8 mouse cellular contexts compared by ENCODE assay signal in the genomic region with DNA sequence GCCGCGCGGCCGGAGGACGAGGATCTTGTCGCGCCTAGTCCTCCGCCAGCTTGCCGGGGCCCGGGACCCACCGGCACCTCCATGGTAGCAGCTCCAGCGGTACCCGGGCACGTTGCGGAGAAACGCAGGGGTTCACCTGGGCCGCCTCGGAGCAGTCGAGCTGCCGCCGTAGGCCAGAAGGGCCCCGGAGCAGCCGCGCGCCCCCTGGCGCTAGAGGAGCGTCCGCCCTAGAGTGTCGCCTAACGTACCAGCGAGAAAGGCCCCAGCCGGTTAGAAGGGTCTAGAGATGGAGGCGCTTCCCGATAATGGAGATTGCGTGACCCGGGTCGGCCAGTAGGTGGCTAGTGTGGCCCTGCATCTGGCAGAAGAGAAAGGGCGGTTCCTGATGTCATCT. TPM values are rescaled to one million over a fixed set of nuclear protein-coding genes. Genes with fewer than 3 reads are reported as not detected.
DNase-seq lines count a peak whose midpoint lies in the region; ATAC-seq lines count a peak whose summit lies in the region.

A gene (minus strand): TSS at position 184 of the 394 bp plus-strand sequence.

- under 1% methylated on average over 38 of the region's 38 CpGs for WGBS in forebrain, embryonic 11.5 days
- under 1% methylated on average over 38 of the region's 38 CpGs for WGBS in heart, embryonic 16.5 days
- WGBS in liver, embryonic 15.5 days (ENCODE audit: insufficient replicate concordance), result 0% methylated on average over 38 of the region's 38 CpGs
- under 1% methylated on average over 38 of the region's 38 CpGs for WGBS in neural tube, embryonic 12.5 days

- peak within 1 kb of the TSS; percentile 98 for H3K9ac ChIP-seq in forebrain, embryonic 11.5 days (ENCODE audit: low read length)
- peak within 1 kb of the TSS; percentile 100 for H3K9ac ChIP-seq in heart, embryonic 16.5 days (ENCODE audit: low read length)
- peak within 1 kb of the TSS; percentile 98 for H3K9ac ChIP-seq in liver, embryonic 15.5 days
- H3K9ac ChIP-seq in neural tube, embryonic 12.5 days, result peak within 1 kb of the TSS; percentile 91

- H3K4me2 ChIP-seq in forebrain, embryonic 11.5 days (ENCODE audit: low read depth, low read length, severe bottlenecking), result peak within 1 kb of the TSS; percentile 75
- peak within 1 kb of the TSS; percentile 90 for H3K4me2 ChIP-seq in heart, embryonic 16.5 days (ENCODE audit: low read depth, low read length)
- H3K4me2 ChIP-seq in liver, embryonic 15.5 days, result peak within 1 kb of the TSS; percentile 89
- H3K4me2 ChIP-seq in neural tube, embryonic 12.5 days (replicated peaks), result peak within 1 kb of the TSS; percentile 67

- H3K9me3 ChIP-seq in forebrain, embryonic 11.5 days (ENCODE audit: control insufficient read depth, low read length), result no peaks in the 10 kb centered on the region
- H3K9me3 ChIP-seq in heart, embryonic 16.5 days (replicated peaks; ENCODE audit: control insufficient read depth, low read length), result no peaks in the 10 kb centered on the region
- no peaks in the 10 kb centered on the region for H3K9me3 ChIP-seq in liver, embryonic 15.5 days (replicated peaks)
- H3K9me3 ChIP-seq in neural tube, embryonic 12.5 days, result no peaks in the 10 kb centered on the region

- no peaks in the 10 kb centered on the region for H3K36me3 ChIP-seq in forebrain, embryonic 11.5 days (ENCODE audit: control insufficient read depth, insufficient read depth, low read length)
- no peaks in the 10 kb centered on the region for H3K36me3 ChIP-seq in heart, embryonic 16.5 days (ENCODE audit: control insufficient read depth, insufficient read depth)
- no peaks in the 10 kb centered on the region for H3K36me3 ChIP-seq in liver, embryonic 15.5 days (replicated peaks)
- H3K36me3 ChIP-seq in neural tube, embryonic 12.5 days, result peaks cover 9% of the 10 kb centered on the region

- peak; percentile 97 to 98 for DNase-seq in CD8-positive naive resting alpha-beta T cell, adult 2 months (ENCODE audit: low read depth in 2 of 2, low spot score in 2 of 2)
- DNase-seq in c-Kit-positive CD71-negative TER-119-negative erythroid progenitor cells, embryonic 14.5 days (ENCODE audit: low read depth), result peak; percentile 97
- peak; percentile 98 for DNase-seq in forebrain, embryonic 11.5 days (ENCODE audit: low spot score)
- peak; percentile 97 to 98 for DNase-seq in kidney, postnatal 36 days
- DNase-seq in telencephalon, adult 2 months (ENCODE audit: low read depth, low spot score), result peak; percentile 96

- H3K27ac ChIP-seq in forebrain, embryonic 11.5 days (ENCODE audit: low read depth, low read length), result peak within 1 kb of the TSS; percentile 96
- H3K27ac ChIP-seq in heart, embryonic 16.5 days (ENCODE audit: low read length), result peak within 1 kb of the TSS; percentile 100
- H3K27ac ChIP-seq in liver, embryonic 15.5 days (replicated peaks), result peak within 1 kb of the TSS; percentile 98
- peak within 1 kb of the TSS; percentile 96 for H3K27ac ChIP-seq in neural tube, embryonic 12.5 days

- peaks cover 5% of the 10 kb centered on the region; the same call in 1 of the 2 replicates for H3K4me1 ChIP-seq in forebrain, embryonic 11.5 days (replicated peaks; ENCODE audit: control insufficient read depth, insufficient read depth, low read length)
- peaks cover 14% of the 10 kb centered on the region for H3K4me1 ChIP-seq in heart, embryonic 16.5 days (ENCODE audit: control insufficient read depth, insufficient read depth, low read length)
- H3K4me1 ChIP-seq in liver, embryonic 15.5 days (replicated peaks), result peaks cover 21% of the 10 kb centered on the region
- H3K4me1 ChIP-seq in neural tube, embryonic 12.5 days, result peaks cover 11% of the 10 kb centered on the region

- H3K4me3 ChIP-seq in forebrain, embryonic 11.5 days (ENCODE audit: low read depth, low read length), result peak within 1 kb of the TSS; percentile 81
- peak within 1 kb of the TSS; percentile 99 for H3K4me3 ChIP-seq in heart, embryonic 16.5 days (ENCODE audit: low read length)
- peak within 1 kb of the TSS; percentile 100 for H3K4me3 ChIP-seq in liver, embryonic 15.5 days (replicated peaks)
- peak within 1 kb of the TSS; percentile 80 for H3K4me3 ChIP-seq in neural tube, embryonic 12.5 days

- peak; percentile 98 for ATAC-seq in forebrain, embryonic 11.5 days (replicated peaks; ENCODE audit: low FRiP score)
- ATAC-seq in heart, embryonic 16.5 days (replicated peaks; ENCODE audit: extremely low read depth, insufficient read depth, low FRiP score), result peak; percentile 98
- ATAC-seq in liver, embryonic 15.5 days (ENCODE audit: insufficient read depth), result peak; percentile 99
- peak; percentile 97 for ATAC-seq in neural tube, embryonic 12.5 days (ENCODE audit: low FRiP score, low read depth)

- H3K27me3 ChIP-seq in forebrain, embryonic 11.5 days (ENCODE audit: control insufficient read depth, insufficient read depth, low read length), result no peaks in the 10 kb centered on the region
- no peaks in the 10 kb centered on the region for H3K27me3 ChIP-seq in heart, embryonic 16.5 days (ENCODE audit: control insufficient read depth, insufficient read depth, low read length)
- H3K27me3 ChIP-seq in liver, embryonic 15.5 days, result no peaks in the 10 kb centered on the region
- H3K27me3 ChIP-seq in neural tube, embryonic 12.5 days (replicated peaks), result no peaks in the 10 kb centered on the region

RNA-seq across cellular contexts. Expression of the gene that starts here (rescaled TPM):
- polyA plus RNA-seq in forebrain, embryonic 11.5 days (2014; fragmentation: Nextera tagmentation; extraction: Ambion mirVana), result 26.7 and 27.5 TPM in 2 replicates
- polyA plus RNA-seq in heart, embryonic 16.5 days (2015; fragmentation: Nextera tagmentation; extraction: Ambion mirVana), result 18.9 and 19.0 TPM in 2 replicates
- polyA plus RNA-seq in liver, embryonic 15.5 days (2015; fragmentation: Nextera tagmentation; extraction: Ambion mirVana), result 3.3 and 3.5 TPM in 2 replicates
- 55.5 and 62.6 TPM in 2 replicates for polyA plus RNA-seq in neural tube, embryonic 12.5 days (2016; fragmentation: Nextera tagmentation; extraction: Ambion mirVana)

Comparison
In these comparisons a context has a peak if more than half of its experiments do, and no peak if none do; other contexts are left out.
1. Peak in every context shown above with its lines: DNase-seq, ATAC-seq, H3K4me3 ChIP-seq and H3K27ac ChIP-seq.